Mouse (Mus musculus) E14TG2a.4 (cell line): ENCODE data around the gene Gm10382.

ENCODE experiments used
- H3K27me3 ChIP-seq: 2 replicates; pipeline ENCODE4 v1.6.1; 2014; ENCODE audit warnings: low read length, control low read depth; ENCODE audit not compliant: insufficient read depth
- H3K36me3 ChIP-seq: 2 replicates; pipeline ENCODE4 v1.6.1; 2014; ENCODE audit warnings: low read length, control low read depth; ENCODE audit not compliant: insufficient read depth
- H3K4me1 ChIP-seq: replicated peaks from 2 replicates; pipeline ENCODE4 v1.6.1; 2014; ENCODE audit warnings: low read depth, low read length, control low read depth
- H3K4me3 ChIP-seq: replicated peaks from 2 replicates; pipeline ENCODE4 v1.5.1; 2014; ENCODE audit warnings: mild to moderate bottlenecking, low read length
- H3K9me3 ChIP-seq: 2 replicates; pipeline ENCODE4 v1.6.1; 2014; ENCODE audit warnings: low read length, control low read depth
- CTCF ChIP-seq: conservative IDR thresholded peaks from 2 replicates; pipeline ENCODE4 v1.5.1; 2014; ENCODE audit warnings: low read length
- NANOG ChIP-seq: IDR thresholded peaks from 2 replicates; pipeline ENCODE4 v1.6.1; 2014; ENCODE audit warnings: borderline replicate concordance, low read length, mixed read lengths
- POU5F1 ChIP-seq: IDR thresholded peaks from 2 replicates; pipeline ENCODE4 v1.6.1; 2014; ENCODE audit warnings: low read length, borderline replicate concordance

Gene Gm10382

GRCm38 (mm10) chr5:125389131-125389578 lies at the start of gene Gm10382:
Gm10382 (plus strand) TSS chr5:125389322.
- H3K36me3 ChIP-seq: peaks cover 30% of the 10 kb centered on the region
- TF ChIP-seq CTCF (no peak), POU5F1 (no peak), NANOG (no peak)
- peaks cover 28% of the 10 kb centered on the region for H3K9me3 ChIP-seq
- H3K4me1 ChIP-seq: peaks cover 43% of the 10 kb centered on the region
- H3K4me3 ChIP-seq: peak within 1 kb of the TSS; percentile 98
- no peaks in the 10 kb centered on the region for H3K27me3 ChIP-seq

DNA sequence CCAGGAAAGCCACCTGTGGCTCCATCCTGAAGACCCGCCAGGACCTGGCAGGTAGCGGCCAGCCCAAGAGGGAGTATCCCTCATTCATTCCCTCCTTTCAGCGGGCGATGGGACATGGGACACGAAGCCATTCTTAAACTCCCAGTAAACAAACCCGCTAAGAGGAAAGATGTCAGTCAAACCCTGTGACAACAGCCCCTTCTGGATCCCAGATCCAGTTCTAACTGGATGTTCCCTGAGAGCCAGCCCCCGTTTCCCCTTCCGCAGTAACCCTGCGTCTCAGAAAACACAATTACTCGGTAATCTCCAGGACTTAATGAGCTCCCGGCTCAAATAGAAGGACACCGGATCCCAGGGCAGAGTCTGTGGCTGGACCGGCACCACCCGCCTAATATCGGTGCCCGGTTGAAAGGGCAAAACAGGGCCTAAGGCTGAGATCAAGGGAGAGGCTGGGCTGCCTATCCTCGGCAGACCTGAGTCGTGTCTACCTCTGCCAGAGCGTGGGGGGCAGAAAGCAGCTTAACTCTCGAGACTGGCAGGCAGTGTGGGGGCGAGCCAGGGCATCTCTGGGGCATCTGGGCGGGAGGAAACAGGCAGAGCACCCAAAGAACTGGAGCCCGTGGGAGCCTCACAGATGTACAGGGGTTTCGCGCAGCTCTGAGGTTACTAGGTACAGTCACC lies 49.1 kb upstream of the Gm10382 start:
- peak overlapping the region; percentile 94 for H3K4me3 ChIP-seq
- peaks cover 16% of the 10 kb centered on the region; the same call in 1 of the 2 replicates for H3K27me3 ChIP-seq
- peaks cover 15% of the 10 kb centered on the region for H3K36me3 ChIP-seq
- no peak for TF ChIP-seq CTCF
- no peak for TF ChIP-seq POU5F1
- TF ChIP-seq NANOG: no peak
- H3K4me1 ChIP-seq: peaks cover 58% of the 10 kb centered on the region
- no peaks in the 10 kb centered on the region for H3K9me3 ChIP-seq

- no peaks in the 10 kb centered on the region for H3K9me3 ChIP-seq
- H3K4me1 ChIP-seq: peaks cover 54% of the 10 kb centered on the region
- peaks cover 15% of the 10 kb centered on the region for H3K36me3 ChIP-seq
- peak within 1 kb of the TSS; percentile 94 for H3K4me3 ChIP-seq
- TF ChIP-seq CTCF (no peak), POU5F1 (no peak), NANOG (no peak)
- peaks cover 23% of the 10 kb centered on the region; the same call in 1 of the 2 replicates for H3K27me3 ChIP-seq
These were observed 48.4 kb upstream of the Gm10382 start, which contains the start of gene Scarb1 for GRCm38 (mm10) chr5:125340547-125341262. Scarb1 (minus strand) TSS chr5:125341094.

DNA sequence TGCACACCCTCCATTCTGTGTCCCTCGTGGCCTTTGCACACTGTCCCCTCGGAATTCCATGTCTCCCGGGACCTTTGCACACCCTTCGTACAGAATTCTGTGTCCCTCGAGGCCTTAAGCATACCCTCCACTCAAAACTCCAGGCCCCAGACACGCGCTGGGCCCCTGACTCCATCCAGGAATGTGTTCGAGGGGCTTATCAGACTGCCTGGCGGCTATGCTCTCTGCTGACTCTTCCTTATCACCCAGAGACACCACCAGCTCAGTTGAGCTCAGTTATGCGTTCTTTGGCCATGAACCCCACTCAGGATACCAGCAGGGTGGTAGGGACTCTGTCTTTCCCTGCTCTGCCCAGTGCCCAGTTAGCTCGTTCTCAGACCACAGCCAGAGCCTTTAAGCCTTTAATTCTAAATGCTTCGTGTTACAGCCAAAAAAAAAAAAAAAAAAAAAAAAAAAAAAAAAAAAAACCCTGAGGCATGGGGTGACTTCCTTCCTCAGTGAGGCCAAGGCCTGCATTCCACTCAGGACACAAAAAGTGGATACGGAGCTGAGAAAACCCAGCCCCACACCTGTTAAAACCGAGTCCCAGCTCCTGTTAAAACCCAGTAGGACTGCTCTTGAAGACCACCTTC lies 47.5 kb upstream of the Gm10382 start:
- peak overlapping the region; percentile 94 for H3K4me3 ChIP-seq
- H3K27me3 ChIP-seq: peaks cover 23% of the 10 kb centered on the region; the same call in 1 of the 2 replicates
- no peak for TF ChIP-seq NANOG
- no peak for TF ChIP-seq CTCF
- TF ChIP-seq POU5F1: no peak
- H3K4me1 ChIP-seq: peaks cover 53% of the 10 kb centered on the region
- peaks cover 13% of the 10 kb centered on the region for H3K36me3 ChIP-seq
- H3K9me3 ChIP-seq: no peaks in the 10 kb centered on the region

DNA sequence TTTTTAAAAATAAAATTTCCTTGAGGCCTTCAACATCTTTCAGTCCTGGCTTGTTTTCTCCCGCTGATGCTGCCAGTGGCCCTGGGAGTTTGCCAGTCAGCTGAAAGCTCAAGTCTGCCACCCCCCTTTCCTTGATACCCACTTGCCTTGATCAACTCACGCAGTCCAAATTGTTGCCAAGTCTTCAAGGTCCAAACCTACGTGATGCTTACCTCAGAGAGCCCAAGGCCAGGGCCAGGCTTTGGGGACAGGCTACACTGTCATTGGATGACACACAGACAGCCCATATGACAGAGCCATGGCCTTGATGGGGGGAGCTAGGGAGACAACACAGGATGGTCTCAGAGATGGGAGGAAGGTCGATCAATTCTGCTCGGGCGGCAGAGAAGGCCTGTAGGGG lies 44.8 kb upstream of the Gm10382 start:
- TF ChIP-seq POU5F1 (no peak), NANOG (no peak), CTCF (no peak)
- Histone ChIP-seq H3K36me3 (no peaks in the 10 kb centered on the region), H3K4me3 (no peak overlapping the region), H3K27me3 (peaks cover 23% of the 10 kb centered on the region; the same call in 1 of the 2 replicates), H3K9me3 (no peaks in the 10 kb centered on the region), H3K4me1 (peaks cover 32% of the 10 kb centered on the region)

DNA sequence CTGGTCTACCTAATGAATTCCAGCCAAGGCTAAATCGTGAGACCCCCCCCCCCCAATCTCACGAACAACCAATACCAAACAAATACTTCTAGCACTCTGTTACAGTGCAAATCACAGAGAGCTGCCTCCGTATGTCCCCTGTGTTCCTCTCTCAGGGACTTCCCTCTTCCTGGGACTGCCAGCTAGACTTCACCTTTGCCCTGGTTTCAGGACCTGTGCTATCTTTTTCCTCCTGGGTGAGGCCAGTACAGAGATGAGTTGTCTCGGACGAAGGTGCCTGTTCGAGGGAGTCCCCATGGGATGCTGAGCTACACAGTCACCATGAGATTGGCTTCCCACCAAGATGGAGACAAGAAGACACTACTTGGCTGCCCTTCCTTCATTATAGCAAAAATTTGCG lies 41.1 kb upstream of the Gm10382 start:
- Histone ChIP-seq H3K36me3 (no peaks in the 10 kb centered on the region), H3K4me1 (peaks cover 9% of the 10 kb centered on the region; the same call in 1 of the 2 replicates), H3K9me3 (peaks cover 4% of the 10 kb centered on the region; the same call in 1 of the 2 replicates), H3K27me3 (peaks cover 14% of the 10 kb centered on the region; the same call in 1 of the 2 replicates), H3K4me3 (no peak overlapping the region)
- no peak for TF ChIP-seq CTCF
- no peak for TF ChIP-seq NANOG
- TF ChIP-seq POU5F1: no peak

- TF ChIP-seq POU5F1: no peak
- TF ChIP-seq CTCF: peak; percentile 99
- TF ChIP-seq NANOG: no peak
- peaks cover 4% of the 10 kb centered on the region; the same call in 1 of the 2 replicates for H3K9me3 ChIP-seq
- no peak overlapping the region for H3K4me3 ChIP-seq
- H3K4me1 ChIP-seq: peaks cover 9% of the 10 kb centered on the region; the same call in 1 of the 2 replicates
- H3K27me3 ChIP-seq: peaks cover 14% of the 10 kb centered on the region; the same call in 1 of the 2 replicates
- no peaks in the 10 kb centered on the region for H3K36me3 ChIP-seq
These were observed 40.6 kb upstream of the Gm10382 start for GRCm38 (mm10) chr5:125348487-125348886.

- Histone ChIP-seq H3K4me1 (peaks cover 11% of the 10 kb centered on the region), H3K9me3 (peaks cover 4% of the 10 kb centered on the region; the same call in 1 of the 2 replicates), H3K36me3 (no peaks in the 10 kb centered on the region), H3K27me3 (peaks cover 12% of the 10 kb centered on the region; the same call in 1 of the 2 replicates), H3K4me3 (no peak overlapping the region)
- TF ChIP-seq POU5F1 (no peak), NANOG (no peak), CTCF (no peak)
These were observed 39.7 kb upstream of the Gm10382 start for GRCm38 (mm10) chr5:125349391-125349790.
